Mouse (Mus musculus) kidney, embryonic 15.5 days (tissue): ENCODE data around the gene Igsf3. TPM values are rescaled to one million over a fixed set of nuclear protein-coding genes. Genes with fewer than 3 reads are reported as not detected.
"Not testable (repeated sequence)": the region's sequence is repeated elsewhere in the genome, so short reads cannot be mapped to it uniquely, and the experiment has no call there.

ENCODE experiments used
- ATAC-seq: fragments of 200-750 bp; cut with Nextera tagmentation; replicated peaks from 2 replicates; pipeline ENCODE4 v1.8.0; 2017; ENCODE audit warnings: moderate TSS enrichment; ENCODE audit not compliant: low FRiP score
- H3K27ac ChIP-seq: fragments of 300-500 bp; sonication (generic); 2 replicates; pipeline ENCODE4 v1.5.1; 2015; ENCODE audit warnings: mild to moderate bottlenecking, inconsistent platforms
- H3K27me3 ChIP-seq: fragments of 300-500 bp; sonication (generic); 2 replicates; pipeline ENCODE4 v1.6.1; 2015; ENCODE audit warnings: inconsistent platforms
- H3K36me3 ChIP-seq: fragments of 300-500 bp; sonication (generic); 2 replicates; pipeline ENCODE4 v1.6.1; 2015; ENCODE audit warnings: inconsistent platforms
- H3K4me1 ChIP-seq: fragments of 300-500 bp; sonication (generic); 2 replicates; pipeline ENCODE4 v1.6.1; 2015; ENCODE audit warnings: inconsistent platforms
- H3K4me2 ChIP-seq: fragments of 300-500 bp; sonication (generic); 2 replicates; pipeline ENCODE4 v1.6.1; 2015; ENCODE audit warnings: moderate library complexity, mild to moderate bottlenecking, inconsistent platforms
- H3K4me3 ChIP-seq: fragments of 300-500 bp; sonication (generic); replicated peaks from 2 replicates; pipeline ENCODE4 v1.5.1; 2015; ENCODE audit warnings: mild to moderate bottlenecking, inconsistent platforms
- H3K9ac ChIP-seq: fragments of 300-500 bp; sonication (generic); 2 replicates; pipeline ENCODE4 v1.6.1; 2015; ENCODE audit warnings: mild to moderate bottlenecking, inconsistent platforms
- H3K9me3 ChIP-seq: fragments of 300-500 bp; sonication (generic); replicated peaks from 2 replicates; pipeline ENCODE4 v1.6.1; 2016; ENCODE audit warnings: inconsistent platforms
- WGBS: fragments of 180-500 bp; shearing (Covaris S2); methylation state at CpG from one replicate; pipeline ENCODE4 v1.1.7; 2015; ENCODE audit warnings: mixed read lengths; 5-methylcytosine and 5-hydroxymethylcytosine counted together
- polyA plus RNA-seq: library from polyadenylated mRNA; unstranded; fragments of >200 nt; fragmentation: Nextera tagmentation; extraction: Ambion mirVana; gene quantifications from 2 replicates; pipeline ENCODE4 v1.2.1, GENCODE M21; 2015

Igsf3 gene
- polyA plus RNA-seq, 1 experiment from 2014 or later = 25.4 TPM

- no peak for ATAC-seq
- Histone ChIP-seq H3K4me2 (no peak overlapping the region), H3K27me3 (no peaks in the 10 kb centered on the region), H3K36me3 (no peaks in the 10 kb centered on the region), H3K9ac (no peak overlapping the region), H3K9me3 (no peaks in the 10 kb centered on the region), H3K27ac (0 out of 2 replicates have a peak overlapping the region, but pooled peaks have one; percentile 3), H3K4me1 (peaks cover 67% of the 10 kb centered on the region), H3K4me3 (no peak overlapping the region)
- 30% methylated on average over 2 of the region's 2 CpGs for WGBS
Observed at GRCm38 (mm10) chr3:101410202-101410601, 33.3 kb downstream of the Igsf3 start.

DNA sequence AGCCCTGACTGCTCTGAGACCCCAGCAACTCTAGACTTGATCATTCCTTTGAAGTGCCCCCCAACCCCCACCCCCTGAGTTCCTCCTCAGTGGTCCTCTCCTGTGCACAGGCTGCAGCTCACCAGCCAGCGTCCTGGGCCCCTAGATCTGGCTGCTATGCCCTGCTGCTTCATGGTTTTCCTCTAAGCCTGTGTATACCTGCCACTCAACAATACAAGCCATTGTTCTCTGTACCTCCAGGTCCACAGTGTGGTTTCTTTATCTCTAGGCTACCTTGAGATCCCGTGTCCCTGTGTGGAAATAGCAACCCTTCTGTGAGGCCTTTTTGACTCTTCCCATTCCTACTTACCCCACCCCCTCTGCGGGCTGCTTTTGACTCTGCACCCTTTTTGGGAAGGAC is 33.9 kb downstream of the Igsf3 start:
- Histone ChIP-seq H3K27me3 (no peaks in the 10 kb centered on the region), H3K4me2 (no peak overlapping the region), H3K4me1 (peaks cover 62% of the 10 kb centered on the region), H3K9ac (no peak overlapping the region), H3K27ac (peak overlapping the region; percentile 48; the same call in 1 of the 2 replicates), H3K4me3 (no peak overlapping the region), H3K36me3 (no peaks in the 10 kb centered on the region), H3K9me3 (no peaks in the 10 kb centered on the region)
- ATAC-seq = peak; percentile 29; the same call in 1 of the 2 replicates
- WGBS = 43% methylated on average over 3 of the region's 3 CpGs

GRCm38 (mm10) chr3:101411626-101412025 is 34.7 kb downstream of the Igsf3 start:
- Histone ChIP-seq H3K27me3 (no peaks in the 10 kb centered on the region), H3K9ac (no peak overlapping the region), H3K9me3 (no peaks in the 10 kb centered on the region), H3K4me3 (no peak overlapping the region), H3K36me3 (no peaks in the 10 kb centered on the region), H3K4me1 (peaks cover 53% of the 10 kb centered on the region), H3K27ac (no peak overlapping the region), H3K4me2 (no peak overlapping the region)
- ATAC-seq = 0 out of 2 replicates have a peak, but pooled peaks have one; percentile 35
- WGBS = 84% methylated on average over 3 of the region's 3 CpGs

- WGBS = 83% methylated on average over 6 of the region's 6 CpGs
- peaks cover 51% of the 10 kb centered on the region for H3K4me1 ChIP-seq
- no peaks in the 10 kb centered on the region for H3K36me3 ChIP-seq
- no peak overlapping the region for H3K4me2 ChIP-seq
- ATAC-seq = no peak
- no peak overlapping the region for H3K9ac ChIP-seq
- H3K27me3 ChIP-seq = no peaks in the 10 kb centered on the region
- H3K27ac ChIP-seq = no peak overlapping the region
- H3K4me3 ChIP-seq = no peak overlapping the region
- H3K9me3 ChIP-seq = no peaks in the 10 kb centered on the region
Observed at GRCm38 (mm10) chr3:101412115-101412514, 35.2 kb downstream of the Igsf3 start.

- 91% methylated on average over 5 of the region's 5 CpGs for WGBS
- not testable (repeated sequence) for H3K27me3 ChIP-seq, H3K27ac ChIP-seq, H3K9me3 ChIP-seq, H3K9ac ChIP-seq, ATAC-seq, H3K4me3 ChIP-seq, H3K4me2 ChIP-seq, H3K36me3 ChIP-seq
- H3K4me1 ChIP-seq = peaks cover 48% of the 10 kb centered on the region
Observed at GRCm38 (mm10) chr3:101413013-101413412, 36.1 kb downstream of the Igsf3 start.

GRCm38 (mm10) chr3:101418740-101419652 is 42.1 kb downstream of the Igsf3 start:
- Histone ChIP-seq H3K9me3 (no peaks in the 10 kb centered on the region), H3K9ac (no peak overlapping the region), H3K36me3 (no peaks in the 10 kb centered on the region), H3K27ac (no peak overlapping the region), H3K4me3 (no peak overlapping the region), H3K4me2 (0 out of 2 replicates have a peak overlapping the region, but pooled peaks have one; percentile 3), H3K4me1 (peaks cover 22% of the 10 kb centered on the region), H3K27me3 (no peaks in the 10 kb centered on the region)
- WGBS = 36% methylated on average over 18 of the region's 18 CpGs
- ATAC-seq = no peak

DNA sequence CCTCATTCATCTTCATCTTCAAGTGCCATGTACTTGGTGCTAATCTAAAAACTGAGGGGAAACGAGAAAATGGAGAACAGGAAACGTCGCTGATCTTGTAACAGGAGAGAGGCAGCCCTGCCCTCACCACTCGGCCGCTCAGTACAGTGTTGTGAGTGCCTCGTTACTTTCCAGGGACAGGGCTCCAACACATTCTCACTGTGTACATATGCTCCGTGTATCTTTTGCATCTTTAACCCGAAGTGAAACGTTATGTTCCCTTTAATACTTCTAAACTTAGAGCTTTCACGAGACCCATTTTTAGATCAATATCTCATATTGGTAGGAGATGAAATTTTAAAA is 42.7 kb downstream of the Igsf3 start:
- H3K4me3 ChIP-seq = no peak overlapping the region
- H3K36me3 ChIP-seq = no peaks in the 10 kb centered on the region
- H3K27me3 ChIP-seq = no peaks in the 10 kb centered on the region
- WGBS = 39% methylated on average over 10 of the region's 10 CpGs
- H3K4me1 ChIP-seq = peaks cover 20% of the 10 kb centered on the region
- no peak overlapping the region for H3K9ac ChIP-seq
- H3K9me3 ChIP-seq = no peaks in the 10 kb centered on the region
- 0 out of 2 replicates have a peak overlapping the region, but pooled peaks have one; percentile 3 for H3K4me2 ChIP-seq
- H3K27ac ChIP-seq = no peak overlapping the region
- no peak for ATAC-seq

GRCm38 (mm10) chr3:101423188-101423587 is 46.3 kb downstream of the Igsf3 start:
- Histone ChIP-seq H3K36me3 (peaks cover 17% of the 10 kb centered on the region), H3K9ac (no peak overlapping the region), H3K4me1 (peaks cover 22% of the 10 kb centered on the region), H3K4me3 (no peak overlapping the region), H3K4me2 (no peak overlapping the region), H3K9me3 (no peaks in the 10 kb centered on the region), H3K27me3 (no peaks in the 10 kb centered on the region), H3K27ac (no peak overlapping the region)
- 26% methylated on average over 4 of the region's 4 CpGs for WGBS
- ATAC-seq = no peak

- no peak overlapping the region for H3K27ac ChIP-seq
- no peaks in the 10 kb centered on the region for H3K9me3 ChIP-seq
- WGBS = 54% methylated on average over 10 of the region's 10 CpGs
- peaks cover 16% of the 10 kb centered on the region for H3K4me1 ChIP-seq
- H3K27me3 ChIP-seq = no peaks in the 10 kb centered on the region
- H3K4me3 ChIP-seq = no peak overlapping the region
- ATAC-seq = 0 out of 2 replicates have a peak, but pooled peaks have one; percentile 25
- no peak overlapping the region for H3K9ac ChIP-seq
- H3K4me2 ChIP-seq = no peak overlapping the region
- H3K36me3 ChIP-seq = peaks cover 17% of the 10 kb centered on the region
Observed at GRCm38 (mm10) chr3:101424295-101424885, 47.5 kb downstream of the Igsf3 start.

DNA sequence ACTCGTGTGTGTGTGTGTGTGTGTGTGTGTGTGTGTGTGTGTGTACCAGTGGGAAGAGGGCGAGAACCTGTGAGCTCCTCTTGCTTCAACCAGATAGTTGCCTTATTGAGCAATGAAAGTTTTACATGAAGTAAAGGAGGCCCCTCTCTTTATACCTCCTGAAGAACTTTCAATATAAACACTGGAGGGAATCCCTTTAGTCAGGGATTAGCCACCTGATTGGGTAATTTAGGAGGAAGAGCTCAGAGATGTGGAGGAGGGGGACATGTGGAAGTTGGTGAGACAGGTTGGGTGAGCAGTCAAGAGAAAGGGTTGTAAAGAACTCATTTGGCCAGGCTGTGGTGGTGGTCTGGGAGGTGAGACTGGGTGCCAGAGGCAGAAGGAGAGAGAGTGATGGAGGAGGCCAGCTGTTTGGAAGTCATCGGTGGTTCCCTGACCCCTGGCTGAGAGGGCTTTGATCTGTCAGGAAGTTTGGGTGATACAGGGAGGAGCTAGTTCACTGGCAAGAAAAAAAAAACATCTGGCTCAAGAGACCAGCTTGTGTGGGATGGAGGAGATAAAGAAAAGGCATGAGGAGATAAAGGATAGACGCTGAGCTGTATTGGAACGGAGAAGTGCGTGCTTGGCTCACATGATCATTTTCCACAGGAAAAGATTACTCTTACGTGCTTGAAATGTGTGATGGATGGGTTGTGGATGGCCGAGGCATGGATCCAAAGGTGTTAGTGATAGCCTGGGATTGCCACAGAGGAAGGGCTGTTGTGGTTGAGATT is 53.3 kb downstream of the Igsf3 start:
- 59% methylated on average over 8 of the region's 8 CpGs for WGBS
- no peak for ATAC-seq
- Histone ChIP-seq H3K27ac (0 out of 2 replicates have a peak overlapping the region, but pooled peaks have one; percentile 9), H3K36me3 (peaks cover 42% of the 10 kb centered on the region), H3K4me3 (no peak overlapping the region), H3K9ac (no peak overlapping the region), H3K9me3 (no peaks in the 10 kb centered on the region), H3K27me3 (no peaks in the 10 kb centered on the region), H3K4me1 (0 out of 2 replicates have a peak, but pooled peaks cover 3% of the 10 kb centered on the region), H3K4me2 (no peak overlapping the region)

DNA sequence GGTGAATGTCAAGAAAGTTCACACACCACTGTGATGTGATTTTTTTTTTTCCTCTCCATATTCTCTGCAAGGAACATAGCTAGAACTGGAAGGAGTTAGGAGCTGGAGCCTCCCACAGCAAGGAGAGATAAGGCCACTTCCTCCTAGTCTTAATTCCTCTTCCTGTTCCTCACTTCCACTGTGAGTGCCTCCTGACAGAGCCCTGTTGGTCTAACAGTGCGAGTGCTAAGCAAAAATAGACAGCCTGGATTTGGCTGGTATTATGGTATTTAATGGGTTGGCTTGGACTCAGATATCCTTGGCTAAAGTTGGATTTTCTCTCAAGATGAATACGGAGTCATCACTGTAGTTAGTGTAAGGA is 53.9 kb downstream of the Igsf3 start:
- H3K9ac ChIP-seq = no peak overlapping the region
- no peak for ATAC-seq
- 78% methylated on average over 2 of the region's 2 CpGs for WGBS
- H3K27me3 ChIP-seq = no peaks in the 10 kb centered on the region
- no peak overlapping the region for H3K27ac ChIP-seq
- peaks cover 45% of the 10 kb centered on the region for H3K36me3 ChIP-seq
- H3K4me3 ChIP-seq = no peak overlapping the region
- H3K4me1 ChIP-seq = 0 out of 2 replicates have a peak, but pooled peaks cover 3% of the 10 kb centered on the region
- H3K4me2 ChIP-seq = no peak overlapping the region
- no peaks in the 10 kb centered on the region for H3K9me3 ChIP-seq

- Histone ChIP-seq H3K36me3 (peaks cover 43% of the 10 kb centered on the region), H3K4me2 (no peak overlapping the region), H3K9me3 (no peaks in the 10 kb centered on the region), H3K27ac (no peak overlapping the region), H3K27me3 (no peaks in the 10 kb centered on the region), H3K4me1 (peaks cover 6% of the 10 kb centered on the region), H3K9ac (no peak overlapping the region), H3K4me3 (no peak overlapping the region)
- WGBS = 88% methylated on average over 8 of the region's 8 CpGs
- no peak for ATAC-seq
Observed at GRCm38 (mm10) chr3:101435672-101436071, 58.8 kb downstream of the Igsf3 start.
